Mouse (Mus musculus): Measurements from ENCODE around the gene Ubr3.

- TF ChIP-seq CTCF (IDR thresholded peaks at IDR 0.05; ENCODE audit: extremely low read depth, insufficient read length, insufficient replicate concordance, low read depth, low read length) (peak; percentile 43; the same call in 1 of the 2 replicates), POLR2A (IDR thresholded peaks at IDR 0.05; ENCODE audit: low read depth, low read length) (peak; percentile 71; the same call in 1 of the 2 replicates)
Measured at GRCm38 (mm10) chr2:69885451-69886305, 11.4 kb upstream of the Ubr3 start, which contains the start of gene Mettl5.

All from small intestine, adult 2 months (tissue).